Mouse (Mus musculus) neural tube, embryonic 14.5 days (tissue): ENCODE results near the gene Atp2b1. TPM values are rescaled to one million over a fixed set of nuclear protein-coding genes. Genes with fewer than 3 reads are reported as not detected.

Source experiments
- ATAC-seq: fragments of 200-750 bp; cut with Nextera tagmentation; 2 replicates; pipeline ENCODE4 v1.8.0; 2017; ENCODE audit warnings: low read depth, mild to moderate bottlenecking, moderate TSS enrichment, moderate library complexity
- H3K27ac ChIP-seq: fragments of 300-500 bp; sonication (generic); 2 replicates; pipeline ENCODE4 v1.5.1; 2014; ENCODE audit warnings: low read depth, mild to moderate bottlenecking, control low read depth, low read length, moderate library complexity, mixed read lengths
- H3K27me3 ChIP-seq: fragments of 300-500 bp; sonication (generic); 2 replicates; pipeline ENCODE4 v1.6.1; 2014; ENCODE audit warnings: low read length; ENCODE audit not compliant: control insufficient read depth, insufficient read depth
- H3K36me3 ChIP-seq: fragments of 300-500 bp; sonication (generic); 2 replicates; pipeline ENCODE4 v1.6.1; 2014; ENCODE audit warnings: low read length, mixed read lengths; ENCODE audit not compliant: control insufficient read depth, insufficient read depth
- H3K4me1 ChIP-seq: fragments of 300-500 bp; sonication (generic); 2 replicates; pipeline ENCODE4 v1.6.1; 2014; ENCODE audit warnings: low read length; ENCODE audit not compliant: control insufficient read depth, insufficient read depth
- H3K4me2 ChIP-seq: fragments of 300-500 bp; sonication (generic); 2 replicates; pipeline ENCODE4 v1.6.1; 2014; ENCODE audit warnings: mild to moderate bottlenecking, low read depth, low read length, control low read depth
- H3K4me3 ChIP-seq: fragments of 300-500 bp; sonication (generic); 2 replicates; pipeline ENCODE4 v1.5.1; 2014; ENCODE audit warnings: low read depth, low read length, control low read depth, mixed read lengths
- H3K9ac ChIP-seq: fragments of 300-500 bp; sonication (generic); replicated peaks from 2 replicates; pipeline ENCODE4 v1.6.1; 2014; ENCODE audit warnings: low read depth, mild to moderate bottlenecking, control low read depth, low read length, mixed read lengths
- H3K9me3 ChIP-seq: fragments of 300-500 bp; sonication (generic); 2 replicates; pipeline ENCODE4 v1.6.1; 2016; ENCODE audit warnings: low read length; ENCODE audit not compliant: control insufficient read depth
- WGBS: fragments of 180-500 bp; shearing (Covaris S2); extraction: QIAGEN DNeasy Blood & Tissue Kit; methylation state at CpG from one replicate; pipeline ENCODE4 v1.1.7; 2014; 5-methylcytosine and 5-hydroxymethylcytosine counted together
- polyA plus RNA-seq: library from polyadenylated mRNA; unstranded; fragments of >200 nt; fragmentation: Nextera tagmentation; extraction: Ambion mirVana; gene quantifications from 2 replicates; pipeline ENCODE4 v1.2.1, GENCODE M21; 2014

Gene Atp2b1
- polyA plus RNA-seq, 1 experiment from 2014 or later = 412 TPM

DNA sequence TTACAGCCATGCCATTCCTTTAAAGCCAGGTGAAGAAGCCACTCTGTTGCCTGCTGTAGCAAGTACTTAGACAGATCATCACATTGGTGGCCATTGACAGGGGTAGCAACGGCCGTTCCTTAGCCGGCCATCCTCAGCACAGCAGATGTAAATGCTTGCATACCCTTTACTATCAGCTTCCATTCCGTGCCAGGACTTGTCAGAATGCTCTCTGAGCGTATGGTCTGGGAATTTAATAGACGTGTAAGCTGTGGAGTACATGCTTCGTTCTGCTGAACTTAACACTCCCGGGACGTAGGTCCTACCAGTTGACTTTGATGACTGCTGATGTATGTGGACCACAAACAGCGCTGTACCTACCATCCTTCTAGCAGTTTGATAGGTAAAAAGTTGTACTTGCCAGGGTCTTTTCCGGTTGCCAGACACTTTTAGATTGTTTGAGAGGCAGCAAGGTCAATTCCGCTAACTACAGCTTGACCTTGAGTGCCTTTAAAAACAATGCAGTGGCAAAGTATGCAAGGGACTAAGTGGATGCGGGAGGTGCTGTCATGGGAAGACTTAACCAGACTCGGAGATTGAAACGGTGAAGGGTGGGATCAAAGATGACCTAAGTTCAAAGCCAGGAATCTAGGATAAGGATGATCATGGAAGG is 53.2 kb downstream of the Atp2b1 start:
- Histone ChIP-seq H3K9me3 (no peaks in the 10 kb centered on the region), H3K4me3 (no peak overlapping the region), H3K36me3 (no peaks in the 10 kb centered on the region), H3K27ac (no peak overlapping the region), H3K9ac (no peak overlapping the region), H3K27me3 (no peaks in the 10 kb centered on the region), H3K4me1 (no peaks in the 10 kb centered on the region), H3K4me2 (no peak overlapping the region)
- ATAC-seq = no peak
- WGBS = 93% methylated on average over 15 of the region's 15 CpGs

- ATAC-seq = no peak
- Histone ChIP-seq H3K4me3 (no peak overlapping the region), H3K27ac (no peak overlapping the region), H3K27me3 (no peaks in the 10 kb centered on the region), H3K36me3 (no peaks in the 10 kb centered on the region), H3K9me3 (no peaks in the 10 kb centered on the region), H3K4me2 (no peak overlapping the region), H3K4me1 (peaks cover 1% of the 10 kb centered on the region; the same call in 1 of the 2 replicates), H3K9ac (no peak overlapping the region)
- WGBS = 72% methylated on average over 3 of the region's 3 CpGs
These were observed 56.7 kb downstream of the Atp2b1 start for GRCm38 (mm10) chr10:98970917-98971316.

GRCm38 (mm10) chr10:98972359-98972758 is 58.2 kb downstream of the Atp2b1 start:
- H3K4me3 ChIP-seq = no peak overlapping the region
- 91% methylated on average over 2 of the region's 2 CpGs for WGBS
- no peak overlapping the region for H3K4me2 ChIP-seq

DNA sequence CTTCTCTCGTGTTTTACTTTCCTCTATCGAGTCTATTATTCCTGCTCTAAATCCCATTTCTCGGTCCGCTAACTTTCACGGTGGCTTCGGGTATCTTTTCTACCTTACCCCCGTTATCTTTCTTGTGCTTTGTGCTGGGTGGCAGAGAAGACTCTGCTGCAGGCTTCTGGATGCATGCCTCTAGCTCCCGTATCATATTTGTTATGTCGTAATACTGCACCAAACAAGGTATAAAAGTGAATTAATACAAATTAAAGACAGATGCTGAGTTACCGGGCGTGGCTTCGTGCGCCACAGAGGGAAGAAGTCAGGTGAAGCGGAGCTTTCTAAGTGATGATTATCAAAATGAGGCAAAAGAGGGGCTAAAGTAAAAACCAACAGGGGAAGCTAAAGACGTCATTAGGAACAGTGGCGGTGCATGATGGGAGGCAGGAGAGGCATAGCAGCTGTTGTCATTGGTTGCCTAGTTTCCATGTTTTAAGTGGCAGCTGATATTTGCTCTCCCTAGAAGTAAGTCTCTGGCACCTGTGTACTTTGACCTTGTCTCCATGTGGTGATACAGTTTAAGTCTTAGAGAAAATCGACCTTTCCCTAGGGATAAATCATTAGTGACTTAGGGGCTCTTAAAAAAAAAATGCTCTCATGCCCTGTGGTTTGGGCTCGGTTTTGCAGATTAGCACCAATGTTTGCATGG is 58.9 kb downstream of the Atp2b1 start:
- Histone ChIP-seq H3K9ac (no peak overlapping the region), H3K9me3 (no peaks in the 10 kb centered on the region), H3K4me2 (no peak overlapping the region), H3K36me3 (no peaks in the 10 kb centered on the region), H3K27me3 (no peaks in the 10 kb centered on the region), H3K27ac (no peak overlapping the region), H3K4me1 (peaks cover 6% of the 10 kb centered on the region; the same call in 1 of the 2 replicates), H3K4me3 (no peak overlapping the region)
- 86% methylated on average over 18 of the region's 18 CpGs for WGBS
- ATAC-seq = no peak

More at GRCm38 (mm10) chr10:98972359-98972758, 58.2 kb downstream of the Atp2b1 start:
- H3K27me3 ChIP-seq = no peaks in the 10 kb centered on the region
- no peak for ATAC-seq
- H3K4me1 ChIP-seq = peaks cover 6% of the 10 kb centered on the region; the same call in 1 of the 2 replicates
- no peaks in the 10 kb centered on the region for H3K9me3 ChIP-seq
- no peaks in the 10 kb centered on the region for H3K36me3 ChIP-seq
- H3K27ac ChIP-seq = no peak overlapping the region
- no peak overlapping the region for H3K9ac ChIP-seq

DNA sequence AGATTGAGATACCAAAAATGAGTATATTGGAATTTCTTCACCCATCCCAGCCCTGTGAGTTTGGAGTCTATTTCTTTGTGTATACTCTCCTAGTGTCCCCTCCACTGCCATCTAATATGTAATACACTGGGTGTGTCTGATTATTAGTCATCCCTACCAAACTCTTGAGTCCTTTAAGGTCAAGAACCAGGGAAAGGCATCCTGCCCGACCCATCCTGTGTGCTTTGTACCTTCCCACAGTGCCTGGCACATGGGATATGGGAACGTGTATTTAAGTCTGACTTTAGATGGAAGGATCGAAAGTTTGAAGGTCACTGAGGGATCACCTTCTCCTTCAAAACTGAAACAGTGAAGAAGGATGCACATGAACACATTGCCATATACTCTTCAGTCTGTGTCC is 60.4 kb downstream of the Atp2b1 start:
- Histone ChIP-seq H3K4me2 (no peak overlapping the region), H3K36me3 (no peaks in the 10 kb centered on the region), H3K9ac (no peak overlapping the region), H3K4me1 (peaks cover 6% of the 10 kb centered on the region; the same call in 1 of the 2 replicates), H3K27me3 (no peaks in the 10 kb centered on the region), H3K4me3 (no peak overlapping the region), H3K27ac (no peak overlapping the region), H3K9me3 (no peaks in the 10 kb centered on the region)
- WGBS = 94% methylated on average over 3 of the region's 3 CpGs
- ATAC-seq = no peak

DNA sequence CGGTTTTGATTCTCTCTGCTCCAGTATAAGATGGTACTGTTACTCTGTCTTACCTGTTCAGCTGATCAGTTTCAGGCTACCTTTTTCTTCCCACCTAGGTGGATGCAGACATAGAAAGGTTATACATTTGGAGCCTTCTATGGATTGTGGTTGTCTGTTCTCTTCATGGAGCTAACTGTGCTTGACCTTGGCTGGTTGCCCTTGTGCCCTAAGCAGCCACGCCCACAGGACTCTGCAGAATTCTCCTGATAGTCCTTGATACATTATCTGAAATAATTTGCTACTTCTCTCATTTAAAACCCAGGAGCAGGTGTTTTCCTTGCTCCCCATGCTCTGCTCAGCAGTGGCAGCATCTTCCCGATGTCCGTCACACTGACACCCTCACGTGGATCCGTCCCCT is 61.4 kb downstream of the Atp2b1 start:
- Histone ChIP-seq H3K9ac (no peak overlapping the region), H3K9me3 (no peaks in the 10 kb centered on the region), H3K4me2 (no peak overlapping the region), H3K27me3 (no peaks in the 10 kb centered on the region), H3K36me3 (no peaks in the 10 kb centered on the region), H3K4me1 (peaks cover 6% of the 10 kb centered on the region; the same call in 1 of the 2 replicates), H3K27ac (no peak overlapping the region), H3K4me3 (no peak overlapping the region)
- no peak for ATAC-seq
- WGBS = 85% methylated on average over 6 of the region's 6 CpGs

DNA sequence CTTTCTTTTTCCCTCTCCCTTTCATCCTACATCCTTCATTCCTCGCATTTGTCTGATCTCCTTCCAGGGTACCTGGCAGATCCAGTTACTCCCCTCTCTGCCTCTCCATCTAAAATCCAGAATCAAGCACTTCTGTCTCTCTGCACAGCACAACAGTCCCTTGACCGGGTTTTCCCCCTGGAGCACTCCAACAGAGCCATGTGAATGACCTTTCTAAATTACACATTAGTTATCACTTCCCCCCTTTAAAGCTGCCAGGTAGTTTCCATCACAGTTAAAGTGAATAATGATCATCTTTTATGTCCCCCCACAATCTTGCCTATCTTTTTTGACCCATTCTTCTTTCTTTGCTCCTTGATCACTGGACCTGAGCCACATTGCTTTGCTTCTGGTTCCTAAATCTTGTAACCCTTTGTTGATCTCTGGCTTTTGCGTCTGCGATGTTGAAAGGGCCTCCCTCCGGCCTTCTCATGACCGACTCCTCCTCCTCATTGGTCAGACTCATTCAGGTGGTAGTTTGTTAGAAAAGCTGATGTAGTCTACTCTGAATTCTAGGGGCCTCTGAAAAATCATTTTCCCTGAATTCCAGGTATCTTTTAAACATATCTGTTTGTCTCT is 62.8 kb downstream of the Atp2b1 start:
- Histone ChIP-seq H3K4me3 (no peak overlapping the region), H3K27me3 (no peaks in the 10 kb centered on the region), H3K4me1 (peaks cover 6% of the 10 kb centered on the region; the same call in 1 of the 2 replicates), H3K9me3 (no peaks in the 10 kb centered on the region), H3K27ac (no peak overlapping the region), H3K9ac (no peak overlapping the region), H3K36me3 (no peaks in the 10 kb centered on the region), H3K4me2 (no peak overlapping the region)
- 37% methylated on average over 6 of the region's 6 CpGs for WGBS
- no peak for ATAC-seq

GRCm38 (mm10) chr10:98978766-98979165 is 64.6 kb downstream of the Atp2b1 start:
- Histone ChIP-seq H3K27me3 (no peaks in the 10 kb centered on the region), H3K9ac (no peak overlapping the region), H3K4me3 (no peak overlapping the region), H3K4me1 (peaks cover 6% of the 10 kb centered on the region; the same call in 1 of the 2 replicates), H3K36me3 (no peaks in the 10 kb centered on the region), H3K9me3 (no peaks in the 10 kb centered on the region), H3K4me2 (no peak overlapping the region), H3K27ac (no peak overlapping the region)
- ATAC-seq = no peak
- 85% methylated on average over 6 of the region's 6 CpGs for WGBS

DNA sequence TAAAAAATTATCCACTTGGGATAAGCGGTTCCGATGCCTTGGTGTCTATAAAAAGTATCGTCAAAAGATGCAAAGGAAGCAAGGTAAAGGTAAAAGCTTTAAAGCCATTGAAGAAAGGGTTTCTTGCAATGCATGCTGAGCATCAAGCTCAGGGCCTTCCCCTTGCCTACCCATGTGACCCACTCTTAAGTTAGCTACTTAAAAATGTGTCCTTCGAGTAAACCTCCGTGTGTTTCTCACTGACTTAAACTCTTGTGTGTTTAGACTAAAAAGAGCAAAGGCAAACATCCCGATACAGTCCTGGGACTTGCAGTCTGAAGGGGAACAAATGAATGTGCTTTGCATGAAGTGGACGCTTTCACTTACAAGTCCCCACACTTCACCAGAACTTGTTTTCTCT is 65.1 kb downstream of the Atp2b1 start:
- Histone ChIP-seq H3K9ac (no peak overlapping the region), H3K4me3 (no peak overlapping the region), H3K27ac (no peak overlapping the region), H3K9me3 (no peaks in the 10 kb centered on the region), H3K27me3 (no peaks in the 10 kb centered on the region), H3K36me3 (no peaks in the 10 kb centered on the region), H3K4me1 (peaks cover 6% of the 10 kb centered on the region; the same call in 1 of the 2 replicates), H3K4me2 (no peak overlapping the region)
- WGBS = 81% methylated on average over 7 of the region's 7 CpGs
- no peak for ATAC-seq
